Mouse (Mus musculus) heart, adult 10 weeks (tissue): ENCODE measurements around the gene Mid2. TPM values are rescaled to one million over a fixed set of nuclear protein-coding genes. Genes with fewer than 3 reads are reported as not detected.

ENCODE experiments used
- polyA plus RNA-seq: library from polyadenylated mRNA; stranded (reverse); fragments of 350-450 nt; fragmentation: Illumina TruSeq; extraction: RNeasy Lipid Tissue Mini Kit (QIAGEN cat#74804); gene quantifications from one replicate; pipeline ENCODE4 v1.2.3, GENCODE M21; 2014; ENCODE audit warnings: low read depth, low replicate concordance

Mid2 gene
- polyA plus RNA-seq = 11.9 TPM

DNA sequence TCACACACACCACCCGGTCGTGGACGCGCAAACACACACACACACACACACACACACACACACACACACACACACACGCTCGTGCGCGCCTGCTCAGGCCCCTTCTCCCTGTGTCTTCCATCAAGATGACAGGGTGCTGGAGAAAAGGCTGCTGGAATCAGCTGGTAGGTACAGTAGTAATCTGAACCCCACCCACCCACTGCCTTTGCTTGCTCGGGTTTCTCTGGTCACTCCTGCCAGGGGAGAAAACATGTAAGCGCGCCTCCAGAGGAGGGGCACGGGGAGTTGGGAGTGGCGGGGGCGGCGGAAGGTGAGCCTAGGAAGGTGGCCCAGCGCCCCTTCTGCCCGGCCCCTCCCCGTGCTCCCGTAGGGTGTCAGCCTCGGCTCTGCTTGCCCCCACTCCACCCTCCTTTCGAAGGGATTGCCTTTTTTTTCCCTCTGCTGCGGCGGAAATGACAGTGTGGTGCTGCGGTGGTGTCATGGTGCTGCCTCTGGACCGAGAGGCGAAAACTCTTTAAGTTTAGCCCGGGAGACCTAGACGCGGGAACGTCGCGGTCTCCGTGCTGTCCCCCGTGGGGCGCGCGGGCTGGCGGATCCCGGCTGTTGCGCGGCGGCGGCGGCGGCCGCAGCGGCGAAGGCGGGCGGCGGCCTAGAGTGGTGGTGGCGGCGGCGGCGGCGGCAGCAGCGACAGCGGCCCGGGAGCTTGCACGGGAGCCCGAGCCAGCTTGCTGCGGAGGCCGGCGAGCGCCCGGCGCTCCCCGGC lies at the start of gene Mid2:
Gene Mid2 (plus strand): TSS at position 121 of the 763 bp plus-strand sequence.

GRCm38 (mm10) chrX:140813312-140814006 lies 149.1 kb downstream of the Mid2 start, which contains the start of gene Tex13b:
Tex13b (minus strand) TSS chrX:140813433.

Other genes with a start within 250 kb of the Mid2 start
- 34.8 TPM for gene Prps1, start 208.0 kb upstream of the Mid2 start, polyA plus RNA-seq
- gene Tsc22d3, start 63.9 kb upstream of the Mid2 start, polyA plus RNA-seq = 94.3 TPM
- gene Tex13b, start 148.8 kb downstream of the Mid2 start, polyA plus RNA-seq = not detected
- gene Vsig1, start 243.0 kb downstream of the Mid2 start, polyA plus RNA-seq = not detected